Mouse (Mus musculus): ENCODE results near the gene Ifngr1.

- TF ChIP-seq POLR2A (IDR thresholded peaks at IDR 0.05; ENCODE audit: low read depth, low read length) (no peak), CTCF (IDR thresholded peaks at IDR 0.05; ENCODE audit: extremely low read depth, insufficient read length, insufficient replicate concordance, low read depth, low read length) (no peak)
These were observed 40.0 kb downstream of the Ifngr1 start for GRCm38 (mm10) chr10:19631616-19632195.
